Mouse (Mus musculus) olfactory bulb, adult 2 months (tissue): ENCODE measurements at regions not wholly inside any gene's neighbourhood (a gene's known extent, or its start where the extent isn't known, plus 50 kb on each side); places are given as distances from the start of the nearest gene placed in this dataset.
"Not testable (repeated sequence)": the region's sequence is repeated elsewhere in the genome, so short reads cannot be mapped to it uniquely, and the experiment has no call there.

ENCODE experiments used
- H3K27ac ChIP-seq: fragments of 200-500 bp; 2 replicates; pipeline ENCODE4 v1.5.1; 2012; ENCODE audit warnings: low read depth, low read length; ENCODE audit not compliant: insufficient read depth
- H3K4me1 ChIP-seq: fragments of 200-500 bp; 2 replicates; pipeline ENCODE4 v1.6.1; 2012; ENCODE audit warnings: low read length; ENCODE audit not compliant: control insufficient read depth, insufficient read depth
- H3K4me3 ChIP-seq: fragments of 200-500 bp; 2 replicates; pipeline ENCODE4 v1.5.1; 2012; ENCODE audit warnings: mild to moderate bottlenecking, low read depth, low read length, moderate library complexity; ENCODE audit not compliant: insufficient read depth
- CTCF ChIP-seq: fragments of 200-500 bp; IDR thresholded peaks from 2 replicates; pipeline ENCODE4 v1.5.1; 2012; ENCODE audit warnings: low read depth, mild to moderate bottlenecking, low read length, moderate library complexity; ENCODE audit not compliant: insufficient read depth
- POLR2A ChIP-seq: fragments of 200-500 bp; IDR thresholded peaks from 2 replicates; pipeline ENCODE4 v1.6.1; 2012; ENCODE audit warnings: mild to moderate bottlenecking, low read depth, low read length, moderate library complexity; ENCODE audit not compliant: insufficient read depth
- WGBS: fragments of 180-500 bp; shearing (Covaris S2); methylation state at CpG from one replicate; pipeline ENCODE4 v1.1.7; 2018; 5-methylcytosine and 5-hydroxymethylcytosine counted together

DNA sequence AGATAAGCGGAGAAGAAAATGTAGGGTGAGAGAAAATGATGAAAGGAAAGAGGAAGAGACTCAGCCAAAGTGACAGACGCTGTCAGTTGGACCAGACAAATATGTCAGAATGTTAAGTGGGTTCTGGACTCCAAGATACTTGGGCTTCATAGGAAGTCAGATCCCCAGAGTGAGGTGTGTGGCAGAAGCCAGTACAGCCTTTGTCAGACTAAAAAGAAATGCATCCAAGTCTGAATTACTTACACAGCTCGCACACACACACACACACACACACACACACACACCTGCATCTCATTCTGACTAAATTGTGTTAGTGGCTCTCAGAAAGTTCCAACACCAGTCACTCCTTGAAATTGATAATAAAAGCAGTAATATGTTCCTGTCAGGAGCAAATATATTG lies 192.1 kb upstream of the Castor2 start:
- WGBS = 85% methylated on average over 3 of the region's 3 CpGs
- Histone ChIP-seq H3K4me3 (no peak overlapping the region), H3K27ac (no peak overlapping the region), H3K4me1 (no peaks in the 10 kb centered on the region)
- TF ChIP-seq CTCF (no peak), POLR2A (no peak)

DNA sequence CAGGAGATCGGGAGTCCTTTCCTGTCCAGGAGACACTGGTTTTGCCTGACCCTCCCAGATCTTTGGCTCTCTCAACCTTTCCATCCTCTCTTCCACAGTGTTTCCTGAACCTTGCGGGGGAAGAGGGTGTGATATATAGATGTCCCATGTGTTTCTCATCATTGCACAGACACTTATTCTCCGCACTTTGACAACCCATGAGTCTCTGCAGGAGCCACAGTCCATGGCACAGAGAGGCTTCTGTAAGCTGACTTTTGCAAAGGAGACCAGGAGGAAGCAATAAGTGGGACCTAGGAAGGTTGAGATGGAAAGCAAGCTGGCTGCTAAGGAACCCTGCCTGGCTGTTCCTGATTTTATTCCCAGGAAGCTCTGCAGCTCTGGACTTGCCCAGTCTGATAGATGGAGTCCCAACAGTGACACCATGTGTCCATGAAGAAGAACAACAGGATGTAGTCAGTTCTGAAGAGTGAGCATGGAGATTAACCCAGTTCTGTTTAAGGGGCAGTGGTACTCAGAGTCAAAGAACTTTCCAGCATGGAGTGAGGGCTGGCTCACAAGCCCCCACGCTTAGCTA lies 201.4 kb upstream of the Castor2 start:
- TF ChIP-seq POLR2A = no peak
- TF ChIP-seq CTCF = no peak
- no peak overlapping the region for H3K27ac ChIP-seq
- H3K4me3 ChIP-seq = no peak overlapping the region
- no peaks in the 10 kb centered on the region for H3K4me1 ChIP-seq
- WGBS = 90% methylated on average over 4 of the region's 4 CpGs

DNA sequence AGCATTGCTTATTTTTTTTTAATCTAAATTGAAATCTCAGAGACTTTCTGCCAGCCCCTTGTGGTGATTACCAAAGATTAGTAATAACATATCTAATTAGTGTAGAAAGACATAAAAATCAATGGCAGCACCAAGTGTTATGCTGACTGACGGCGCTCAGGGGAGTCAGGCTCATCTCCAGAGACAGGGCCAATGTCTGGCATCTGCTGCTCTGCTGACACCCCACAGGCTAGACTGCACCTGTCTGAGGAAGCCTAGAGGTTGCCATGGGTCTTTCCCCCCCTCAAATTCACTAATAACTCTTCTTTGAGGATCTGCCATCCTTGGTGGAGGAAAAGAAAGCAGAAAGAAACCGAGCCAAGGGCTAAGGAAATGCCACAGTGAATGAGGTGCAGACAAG lies 208.8 kb upstream of the Castor2 start:
- Histone ChIP-seq H3K4me3 (no peak overlapping the region), H3K4me1 (peaks cover 3% of the 10 kb centered on the region; the same call in 1 of the 2 replicates), H3K27ac (no peak overlapping the region)
- WGBS = 84% methylated on average over 3 of the region's 3 CpGs
- TF ChIP-seq CTCF = no peak
- no peak for TF ChIP-seq POLR2A

DNA sequence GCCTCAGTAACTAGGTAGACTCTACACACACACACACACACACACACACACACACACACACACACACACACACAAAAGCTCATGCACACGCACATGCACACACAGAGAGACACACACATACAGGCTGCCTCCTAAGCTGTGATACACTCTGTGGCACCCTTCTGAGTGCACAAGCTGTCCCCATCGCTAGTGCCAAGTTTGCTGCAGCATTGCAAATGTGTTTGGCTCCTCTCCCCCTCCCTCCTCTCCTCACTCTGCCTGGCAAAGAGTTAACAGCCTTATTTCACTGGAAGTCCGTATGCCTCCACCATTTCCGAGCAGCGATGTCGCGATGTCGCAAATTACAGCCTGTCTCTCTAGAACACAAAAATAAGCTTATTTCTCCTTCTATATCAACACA lies 209.7 kb upstream of the Castor2 start:
- no peak for TF ChIP-seq POLR2A
- TF ChIP-seq CTCF = no peak
- Histone ChIP-seq H3K4me1 (peaks cover 7% of the 10 kb centered on the region), H3K27ac (no peak overlapping the region), H3K4me3 (no peak overlapping the region)
- 23% methylated on average over 8 of the region's 8 CpGs for WGBS

DNA sequence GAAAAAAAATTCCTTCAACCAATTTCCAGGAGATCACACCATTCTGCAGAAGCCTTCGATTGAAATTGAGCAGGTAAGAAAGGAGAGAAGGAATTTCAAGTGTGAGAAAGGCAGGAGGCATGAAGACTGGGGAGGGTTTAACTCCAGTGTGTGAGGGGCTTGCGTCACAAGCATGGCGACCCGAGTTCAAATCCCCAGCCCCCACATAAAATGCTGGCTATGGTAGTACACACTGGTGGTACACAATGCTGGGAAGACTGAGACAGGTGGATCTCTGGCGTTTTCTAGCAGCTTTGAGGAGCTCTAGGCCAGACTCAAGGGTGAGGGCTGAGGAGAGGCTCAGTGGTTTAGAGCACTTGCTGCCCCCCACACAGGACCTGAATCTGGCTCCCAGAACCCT lies 214.0 kb upstream of the Castor2 start:
- 65% methylated on average over 5 of the region's 5 CpGs for WGBS
- TF ChIP-seq CTCF = no peak
- TF ChIP-seq POLR2A = no peak
- Histone ChIP-seq H3K4me3 (no peak overlapping the region), H3K27ac (no peak overlapping the region), H3K4me1 (peaks cover 7% of the 10 kb centered on the region)

DNA sequence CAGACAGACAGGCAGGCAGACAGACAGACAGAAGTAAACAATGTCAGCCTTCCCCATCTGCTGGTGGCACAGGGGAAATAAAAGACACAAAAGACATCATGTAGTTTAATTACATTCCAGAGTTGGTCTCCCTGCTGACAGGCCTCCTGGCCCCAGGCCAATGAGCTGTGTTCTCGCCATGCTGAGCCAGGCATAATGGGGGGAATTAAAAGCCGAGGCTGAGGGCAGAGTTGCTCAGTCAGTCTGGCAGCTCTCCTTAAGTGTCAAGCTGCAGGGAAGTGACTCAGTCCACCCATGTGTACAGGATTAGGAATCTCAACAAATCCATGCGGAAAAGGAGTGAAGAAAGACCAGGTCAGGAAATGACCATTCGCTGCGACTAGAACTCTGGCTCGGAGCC lies 214.5 kb upstream of the Castor2 start:
- Histone ChIP-seq H3K27ac (no peak overlapping the region), H3K4me1 (peaks cover 7% of the 10 kb centered on the region), H3K4me3 (no peak overlapping the region)
- TF ChIP-seq CTCF (no peak), POLR2A (no peak)
- WGBS = 33% methylated on average over 6 of the region's 6 CpGs

DNA sequence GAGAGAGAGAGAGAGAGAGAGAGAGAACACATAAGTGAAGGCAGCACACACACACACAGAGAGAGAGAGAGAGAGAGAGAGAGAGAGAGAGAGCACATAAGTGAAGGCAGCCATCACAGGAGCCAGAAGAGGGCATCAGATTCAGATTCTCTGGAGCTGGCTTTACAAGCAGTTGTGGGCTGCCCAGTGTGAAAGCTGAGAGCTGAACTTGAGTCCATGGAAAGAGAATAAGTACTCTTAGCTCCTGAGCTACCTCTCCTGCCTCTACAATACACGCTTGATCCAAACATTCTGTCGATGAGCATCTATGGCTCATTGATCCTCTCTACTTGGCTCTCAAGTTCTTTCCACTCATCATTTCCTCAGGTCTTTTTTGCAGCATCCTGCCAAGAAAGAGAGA lies 214.9 kb upstream of the Castor2 start:
- Histone ChIP-seq H3K4me1 (peaks cover 4% of the 10 kb centered on the region), H3K4me3 (no peak overlapping the region), H3K27ac (no peak overlapping the region; the same call in 1 of the 2 replicates)
- no peak for TF ChIP-seq POLR2A
- TF ChIP-seq CTCF = no peak
- WGBS = 38% methylated on average over 2 of the region's 2 CpGs

DNA sequence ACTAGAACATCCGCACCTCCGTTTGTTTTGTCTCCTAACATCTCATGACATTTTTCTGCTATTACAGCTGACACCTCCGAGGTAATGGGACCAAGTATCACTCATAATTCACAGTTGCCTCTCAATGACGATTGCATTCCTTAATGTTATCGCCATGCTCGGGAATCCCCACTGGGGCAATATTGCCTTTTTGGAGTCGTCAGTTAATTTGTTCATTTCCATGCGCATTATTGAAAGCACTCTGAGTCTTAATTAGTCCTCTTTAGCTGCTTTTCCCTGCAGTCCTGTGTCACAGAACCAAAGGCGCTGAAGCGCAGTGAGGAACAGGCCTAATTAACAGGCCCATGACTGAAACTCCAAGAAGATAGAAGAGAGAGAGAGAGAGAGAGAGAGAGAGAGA lies 255.0 kb upstream of the Castor2 start:
- Histone ChIP-seq H3K27ac (no peak overlapping the region), H3K4me3 (no peak overlapping the region), H3K4me1 (no peaks in the 10 kb centered on the region)
- TF ChIP-seq CTCF (no peak), POLR2A (no peak)
- WGBS = 68% methylated on average over 10 of the region's 10 CpGs

DNA sequence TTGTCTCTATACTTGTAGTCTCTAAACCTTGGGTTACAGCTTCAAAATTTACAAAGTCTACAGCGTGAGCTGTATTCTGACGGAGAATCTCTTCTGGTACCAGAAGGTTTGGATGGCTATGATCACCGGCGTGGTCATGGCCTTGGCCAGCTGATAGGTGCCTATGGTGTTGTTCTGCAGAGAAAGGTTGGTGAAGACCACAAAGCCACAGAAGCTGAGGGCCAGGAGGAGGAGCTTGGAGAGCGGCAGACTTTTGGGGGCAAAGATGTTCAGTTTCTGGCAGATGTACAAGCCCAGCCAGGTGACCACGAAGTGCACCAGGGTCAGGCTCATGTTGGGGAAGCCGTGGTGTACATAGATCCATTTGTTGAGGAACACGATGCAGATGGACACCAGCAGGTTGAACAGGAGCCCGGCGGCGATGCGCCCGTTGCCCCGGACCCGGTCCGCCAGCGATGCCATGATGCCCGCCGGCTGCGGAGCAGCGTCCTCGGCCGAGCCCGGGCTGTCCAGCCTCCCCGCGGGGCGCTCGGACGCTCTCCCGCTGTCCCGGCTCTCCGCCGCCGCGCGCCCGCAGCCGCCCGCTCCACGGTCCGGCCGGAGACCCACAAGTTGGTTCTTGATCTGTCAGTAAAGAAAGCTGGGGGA lies 257.3 kb upstream of the Castor2 start:
- WGBS = 75% methylated on average over 18 of the region's 42 CpGs
- not testable (repeated sequence) for H3K27ac ChIP-seq, H3K4me3 ChIP-seq, H3K4me1 ChIP-seq
